Mouse (Mus musculus): ENCODE data around the gene Optc.

Optc gene

GRCm38 (mm10) chr1:133884746-133885145 is 23.1 kb downstream of the Optc start:
- in situ Hi-C loops (cut with MboI, MseI) = loop anchor here in 1 of 2 experiments (5.0 to 10.0 kb wide), 2 partner anchors 67 to 1440 kb away; partner anchors contain the start of gene Lmod1

DNA sequence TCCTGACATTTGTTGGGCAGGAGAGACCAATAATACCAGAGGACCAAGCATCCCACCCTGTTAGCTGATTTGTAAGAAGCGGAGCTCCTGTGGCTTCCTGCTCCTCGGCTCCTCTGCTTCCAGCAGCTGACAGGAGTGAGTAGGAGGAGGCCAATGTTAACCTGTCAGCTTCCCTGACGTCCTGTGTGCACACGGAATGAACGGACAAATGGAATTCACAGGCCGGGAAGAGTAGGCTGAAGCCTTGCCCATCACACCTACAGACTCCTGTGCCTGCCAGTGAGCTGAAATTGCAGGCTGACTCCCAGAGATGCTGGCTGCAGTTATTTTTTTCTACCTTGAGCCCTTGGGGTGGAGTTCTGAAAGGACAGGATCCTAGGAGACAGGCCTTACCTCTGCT is 23.7 kb downstream of the Optc start:
- in situ Hi-C loops (cut with MboI, MseI) = loop anchor here in 1 of 2 experiments (10.0 kb wide), 1 partner anchor 1441 kb away; the partner anchor contains the start of gene Lmod1

DNA sequence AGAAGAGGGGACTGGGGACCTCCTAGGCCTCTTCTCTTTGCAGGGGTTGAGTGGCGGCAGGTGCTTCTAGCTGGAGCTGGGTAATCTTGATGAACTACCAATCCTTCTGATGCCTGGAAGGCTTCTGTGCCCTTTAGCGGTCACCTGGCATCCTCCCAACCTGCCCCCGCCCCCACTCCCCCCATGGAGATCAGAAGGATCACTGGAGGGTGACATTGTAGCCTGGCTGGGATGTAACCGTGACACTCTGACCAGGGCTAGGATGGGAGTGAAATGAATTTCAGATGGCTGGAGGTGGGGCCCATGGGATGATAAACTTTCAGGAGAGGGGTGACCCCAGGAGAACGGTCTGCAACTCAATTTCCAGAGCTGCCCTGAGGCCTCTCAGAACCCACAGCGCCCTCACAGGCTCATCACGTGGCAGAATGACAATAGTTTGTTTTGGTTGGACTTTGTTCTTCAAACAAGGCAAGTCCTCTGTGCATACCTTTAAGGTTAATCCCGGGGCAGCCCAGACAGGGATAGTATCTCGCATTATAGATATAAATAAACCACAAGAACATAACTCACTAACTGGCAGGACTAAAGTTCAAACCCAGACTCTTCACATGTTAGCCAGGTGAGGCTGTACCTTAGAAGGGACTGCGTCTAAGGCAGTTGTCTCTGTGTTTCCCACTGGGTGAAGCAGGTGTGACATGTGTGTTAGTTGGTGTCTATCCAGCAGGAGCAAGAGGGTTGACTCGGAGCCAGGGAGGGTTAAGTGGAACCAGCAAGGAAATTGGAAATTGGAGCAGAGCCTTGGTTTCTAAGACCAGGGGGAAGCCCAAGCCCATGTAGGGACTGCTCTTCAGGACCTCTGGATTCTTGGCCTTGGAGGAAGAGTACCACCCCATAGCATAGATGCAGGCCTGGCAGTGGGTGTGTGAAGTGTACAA is 25.2 kb downstream of the Optc start:
- in situ Hi-C loops (cut with MboI, MseI) = loop anchor here in 1 of 2 experiments (10.0 kb wide), 1 partner anchor 1442 kb away; the partner anchor contains the start of gene Lmod1

GRCm38 (mm10) chr1:133881813-133882212 is 26.0 kb downstream of the Optc start:
- in situ Hi-C loops (cut with MboI, MseI) = loop anchor here in 1 of 2 experiments (10.0 kb wide), 1 partner anchor 1443 kb away; the partner anchor contains the start of gene Lmod1

DNA sequence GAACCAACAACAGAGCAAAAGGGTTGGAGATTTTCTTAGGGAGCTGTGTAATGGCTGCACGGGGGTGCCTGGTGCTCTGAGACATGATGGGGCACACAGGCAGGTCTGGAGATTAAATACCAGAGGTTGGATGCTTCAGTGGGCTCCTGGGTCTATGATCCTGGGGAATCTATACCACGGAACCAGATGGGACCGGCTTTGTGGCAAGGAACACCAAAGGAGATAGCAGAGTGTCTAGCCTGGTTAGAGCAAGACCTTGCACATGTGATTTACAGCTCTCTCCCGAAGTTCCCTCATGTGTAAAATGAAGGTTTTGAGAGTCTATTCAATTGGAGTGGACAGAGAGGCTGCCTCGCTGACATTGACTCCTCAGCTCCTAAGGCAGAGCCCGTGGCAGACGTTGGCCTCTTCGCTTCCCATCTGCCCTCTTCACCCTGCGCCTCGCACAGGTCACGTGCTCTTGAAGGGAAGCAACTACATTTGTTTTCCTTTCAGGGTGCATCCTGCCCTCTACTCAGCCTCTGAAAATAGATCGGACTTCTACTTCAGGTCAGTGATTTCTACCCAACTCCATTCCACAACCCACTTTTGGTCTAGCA is 28.9 kb downstream of the Optc start:
- in situ Hi-C loops (cut with MboI, MseI) = no loop called here

GRCm38 (mm10) chr1:133876936-133877335 is 30.9 kb downstream of the Optc start:
- in situ Hi-C loops (cut with MboI, MseI) = no loop called here

DNA sequence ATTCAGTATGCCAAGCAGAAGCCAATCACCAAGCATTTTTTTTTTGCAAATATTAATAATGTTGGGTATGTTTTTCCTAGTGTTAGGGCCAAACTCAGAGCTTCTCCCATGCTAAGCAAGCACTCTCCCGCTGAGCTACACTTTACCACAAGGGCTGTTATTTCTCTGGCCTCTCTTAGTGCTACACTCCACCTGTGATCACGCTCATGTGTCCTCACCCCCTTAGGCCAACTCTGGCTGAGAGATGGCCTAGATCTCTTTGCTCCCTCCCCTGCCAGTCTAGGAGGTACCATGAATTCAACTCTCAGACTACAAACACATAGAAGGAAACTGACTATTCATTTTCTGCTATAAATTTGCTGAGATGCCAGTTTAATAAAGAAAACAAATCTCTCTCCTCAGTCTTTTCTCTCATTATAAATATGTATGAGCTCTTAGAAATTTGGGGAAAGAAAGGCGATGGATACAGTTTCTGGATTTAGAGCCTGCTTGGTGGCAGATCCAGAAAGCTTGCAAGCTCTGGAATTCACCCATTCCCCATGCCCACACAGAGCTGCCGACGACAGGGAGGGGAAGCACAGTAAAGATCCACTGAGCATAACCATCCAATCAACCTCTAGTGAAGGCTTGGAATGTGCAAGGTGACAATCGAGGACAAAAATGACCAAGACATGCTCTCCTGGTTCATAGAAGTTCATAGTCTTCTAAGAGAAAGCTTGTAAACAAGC is 34.5 kb downstream of the Optc start:
- in situ Hi-C loops (cut with MboI, MseI) = no loop called here

DNA sequence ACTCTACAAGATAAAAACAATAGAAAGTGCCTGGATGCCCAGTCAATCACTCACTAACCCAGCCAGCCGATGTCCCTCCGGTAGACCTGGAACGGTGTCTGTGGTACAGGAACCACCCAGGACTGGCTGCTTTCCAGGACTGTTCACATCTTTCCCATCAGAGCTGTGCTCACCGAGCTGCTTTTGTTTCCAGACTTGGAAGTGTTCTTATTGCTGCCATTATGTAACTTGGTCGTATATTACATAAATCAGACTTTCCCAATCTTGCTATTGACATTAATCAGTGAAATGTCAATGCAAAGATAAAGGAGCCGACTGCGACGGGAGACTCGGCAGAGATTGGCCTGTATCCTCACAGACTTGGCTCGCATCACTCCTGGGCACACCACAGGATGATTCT is 36.6 kb downstream of the Optc start:
- in situ Hi-C loops (cut with MboI, MseI) = no loop called here

- in situ Hi-C loops (cut with MboI, MseI) = no loop called here
Measured at GRCm38 (mm10) chr1:133869221-133869620, 38.6 kb downstream of the Optc start.

DNA sequence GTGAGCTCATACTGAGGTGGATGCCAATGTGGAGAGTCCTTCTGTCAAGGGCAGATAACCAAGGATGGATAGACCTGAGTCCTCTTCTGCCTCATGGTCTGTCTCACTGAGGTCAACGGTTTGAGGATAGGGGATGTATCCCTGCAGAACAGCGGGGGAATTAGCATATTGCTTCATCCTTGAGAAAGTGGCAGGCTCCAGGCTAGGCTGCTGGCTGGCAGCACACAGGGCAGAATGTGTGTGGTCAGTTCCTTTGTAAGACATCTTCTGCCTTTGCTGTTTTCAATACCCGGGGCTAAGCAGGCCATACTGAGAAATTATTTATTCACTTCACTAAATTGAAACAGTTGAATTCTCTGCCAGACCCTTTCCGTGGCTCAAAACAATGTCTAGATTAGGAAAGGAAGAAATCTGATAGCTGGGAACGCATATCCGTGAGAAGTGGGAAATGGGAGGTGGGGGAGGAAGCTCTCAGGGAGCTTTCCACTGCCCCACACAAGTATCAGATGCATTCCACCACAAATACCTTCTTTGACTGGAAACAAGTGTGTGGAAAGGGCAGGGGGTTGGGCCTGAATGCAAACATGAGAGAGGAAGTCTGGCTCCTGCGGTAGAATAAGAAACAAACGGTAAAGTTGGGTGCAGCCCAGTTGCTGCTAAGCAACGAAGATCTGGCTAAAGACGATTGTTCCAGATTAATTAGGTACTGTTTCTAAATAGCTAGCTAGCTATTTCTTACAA is 44.4 kb downstream of the Optc start:
- in situ Hi-C loops (cut with MboI, MseI) = no loop called here

- in situ Hi-C loops (cut with MboI, MseI) = no loop called here
Measured at GRCm38 (mm10) chr1:133861028-133861427, 46.8 kb downstream of the Optc start.

GRCm38 (mm10) chr1:133859821-133860711 is 47.7 kb downstream of the Optc start:
- in situ Hi-C loops (cut with MboI, MseI) = no loop called here

GRCm38 (mm10) chr1:133859257-133859656 is 48.5 kb downstream of the Optc start:
- in situ Hi-C loops (cut with MboI, MseI) = no loop called here

- in situ Hi-C loops (cut with MboI, MseI) = no loop called here
Measured at GRCm38 (mm10) chr1:133857781-133858180, 50.0 kb downstream of the Optc start.

DNA sequence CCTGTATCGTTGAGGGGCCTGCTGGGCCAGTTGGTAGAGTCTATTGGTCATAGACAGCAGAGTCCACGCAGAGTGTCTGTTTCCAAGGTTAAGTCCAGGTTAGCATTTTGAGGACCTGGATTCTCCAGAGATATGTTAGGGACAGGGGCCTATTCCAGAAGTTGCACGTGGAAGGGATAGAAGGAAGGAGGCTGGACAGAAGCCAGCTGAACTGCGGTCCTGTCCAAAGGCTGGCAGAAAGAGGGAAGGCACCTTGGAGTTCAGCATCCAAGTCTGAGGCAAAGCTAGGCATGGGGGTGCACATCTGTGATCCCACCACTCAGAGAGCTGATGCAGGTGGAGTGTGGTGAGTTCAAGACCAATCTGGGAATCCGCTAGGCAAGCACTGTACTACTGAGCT is 50.6 kb downstream of the Optc start:
- in situ Hi-C loops (cut with MboI, MseI) = no loop called here

GRCm38 (mm10) chr1:133856655-133857054 is 51.1 kb downstream of the Optc start:
- in situ Hi-C loops (cut with MboI, MseI) = no loop called here

GRCm38 (mm10) chr1:133856133-133856541 is 51.7 kb downstream of the Optc start:
- in situ Hi-C loops (cut with MboI, MseI) = no loop called here

- in situ Hi-C loops (cut with MboI, MseI) = no loop called here
Measured at GRCm38 (mm10) chr1:133855274-133856017, 52.4 kb downstream of the Optc start.

All from T-helper 17 cell (primary cell).